Mouse (Mus musculus) B cell, adult (primary cell): ENCODE results near the gene Tacr2. TPM values are rescaled to one million over a fixed set of nuclear protein-coding genes. Genes with fewer than 3 reads are reported as not detected.

Source experiments
- total RNA-seq: library from RNA; stranded (reverse); gene quantifications from 4 replicates; pipeline ENCODE4 v1.2.4, GENCODE M21; 2023; ENCODE audit not compliant: inconsistent age

Gene Tacr2
- not detected in 4 replicates for total RNA-seq

GRCm38 (mm10) chr10:62252000-62252488 is at the start of gene Tacr2:
Gene Tacr2 (plus strand): TSS chr10:62252438.

GRCm38 (mm10) chr10:62230708-62231394 is 21.4 kb upstream of the Tacr2 start, which contains the start of gene Tspan15:
Gene Tspan15 (minus strand): TSS chr10:62231251.

Other genes starting within 250 kb of the Tacr2 start
- gene Neurog3, start 119.3 kb upstream of the Tacr2 start, total RNA-seq: not detected in 4 replicates
- 1.1 to 3.2 TPM (median 2.8 TPM) in 4 replicates for gene Fam241b, start 108.5 kb upstream of the Tacr2 start, total RNA-seq
- gene Tspan15, start 21.2 kb upstream of the Tacr2 start, total RNA-seq: 9.7 to 14.4 TPM (median 13.3 TPM) in 4 replicates
- gene Hk1, start 127.5 kb downstream of the Tacr2 start, total RNA-seq: 34.9 to 39.4 TPM (median 36.4 TPM) in 4 replicates
- gene Hkdc1, start 170.1 kb downstream of the Tacr2 start, total RNA-seq: not detected in 4 replicates
- gene 4930507D05Rik, start 197.1 kb downstream of the Tacr2 start, total RNA-seq: 0.36 to 1.3 TPM (median 0.56 TPM) in 4 replicates
- gene Supv3l1, start 197.3 kb downstream of the Tacr2 start, total RNA-seq: 30.2 to 34.3 TPM (median 32.1 TPM) in 4 replicates
- 32.3 to 35.7 TPM (median 34.1 TPM) in 4 replicates for gene Vps26a, start 234.4 kb downstream of the Tacr2 start, total RNA-seq